Mouse (Mus musculus): ENCODE measurements at regions not wholly inside any gene's neighbourhood (a gene's known extent, or its start where the extent isn't known, plus 50 kb on each side); places are given as distances from the start of the nearest gene placed in this dataset.

DNA sequence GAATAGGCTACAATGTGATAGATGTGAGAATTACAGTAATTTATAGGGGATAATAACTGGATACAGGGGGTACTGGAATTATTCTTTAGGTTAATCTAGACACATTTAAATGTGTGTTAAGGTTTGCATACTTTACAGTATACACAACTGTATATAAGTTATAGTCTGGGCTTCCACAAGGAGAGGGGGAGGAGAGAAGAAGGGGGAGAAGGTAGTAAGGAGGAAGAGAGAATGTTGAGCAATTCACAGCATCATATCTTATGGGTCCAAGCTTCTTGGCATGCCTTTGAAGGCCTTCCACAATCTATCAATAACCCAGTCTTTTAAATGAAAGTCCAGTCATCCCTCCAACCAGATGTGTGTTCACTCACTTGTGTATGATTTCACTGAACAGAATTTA is 153.8 kb upstream of the Klf7 start:
- no peak for TF ChIP-seq CTCF (IDR thresholded peaks at IDR 0.05; ENCODE audit: extremely low read depth, insufficient read depth, low read length)
- TF ChIP-seq POLR2A (IDR thresholded peaks at IDR 0.05; ENCODE audit: extremely low read depth, insufficient read depth, low read length), result no peak
- H3K4me1 ChIP-seq (ENCODE audit: control insufficient read depth, insufficient read depth, low read length), result no peaks in the 10 kb centered on the region
- H3K27ac ChIP-seq (ENCODE audit: insufficient read depth, low read length), result no peak overlapping the region
- no peak overlapping the region for H3K4me3 ChIP-seq (ENCODE audit: insufficient read depth, low read length)

DNA sequence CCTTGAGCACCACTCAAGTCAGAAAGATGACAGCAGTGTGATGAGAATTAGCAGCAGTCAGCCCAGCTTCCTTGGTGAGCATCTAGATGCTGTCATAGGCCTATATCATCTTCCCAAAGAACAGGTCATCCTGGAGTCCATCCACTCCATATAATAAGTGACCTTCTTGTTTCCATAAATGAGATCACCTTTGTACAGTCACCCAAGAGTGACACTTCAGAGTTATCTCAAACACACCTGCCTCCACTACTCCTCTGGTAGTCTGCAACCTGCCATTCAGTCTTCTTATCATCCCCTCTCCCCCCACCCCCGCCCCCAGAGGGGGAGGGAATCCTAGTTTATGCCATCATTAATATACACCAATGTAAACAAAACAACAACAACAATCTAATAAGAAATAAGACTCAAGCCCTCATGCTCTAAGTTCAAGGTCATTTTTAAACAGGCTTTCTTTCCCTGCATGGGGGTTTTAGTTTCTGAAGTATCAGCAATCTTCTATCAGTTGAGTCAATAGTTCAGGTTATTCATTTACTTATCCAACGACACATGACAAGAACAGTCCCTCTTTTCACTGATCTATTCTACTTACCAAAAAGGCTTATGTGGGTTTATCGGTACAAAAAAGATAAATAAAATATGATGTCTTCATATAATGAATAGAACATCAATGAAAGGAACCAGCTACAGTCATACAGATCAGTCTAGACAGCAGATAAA is 153.2 kb upstream of the Klf7 start:
- H3K27ac ChIP-seq (ENCODE audit: insufficient read depth, low read length), result no peak overlapping the region
- no peak overlapping the region for H3K4me3 ChIP-seq (ENCODE audit: insufficient read depth, low read length)
- TF ChIP-seq POLR2A (IDR thresholded peaks at IDR 0.05; ENCODE audit: extremely low read depth, insufficient read depth, low read length) (no peak), CTCF (IDR thresholded peaks at IDR 0.05; ENCODE audit: extremely low read depth, insufficient read depth, low read length) (no peak)
- H3K4me1 ChIP-seq (ENCODE audit: control insufficient read depth, insufficient read depth, low read length), result no peaks in the 10 kb centered on the region

DNA sequence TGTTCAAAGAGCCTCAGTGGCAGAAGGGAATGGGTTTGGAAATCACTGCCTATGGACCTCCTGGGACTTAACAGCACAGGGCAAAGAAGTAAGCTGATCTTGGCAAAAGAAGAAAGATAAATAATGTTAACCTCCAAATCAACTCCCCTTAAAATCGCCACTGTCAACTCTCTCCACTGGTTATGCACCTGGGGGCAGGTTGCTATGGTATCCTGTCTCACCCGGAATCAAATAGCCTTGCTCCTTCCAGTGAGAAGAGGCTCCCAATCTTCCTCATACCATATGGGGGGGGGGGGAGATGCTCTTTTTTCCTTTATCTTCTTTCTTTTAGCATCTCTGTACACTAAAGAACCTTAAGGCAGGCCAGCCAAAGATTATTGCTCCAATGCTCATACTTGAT is 135.2 kb upstream of the Klf7 start:
- H3K4me3 ChIP-seq (ENCODE audit: insufficient read depth, low read length), result no peak overlapping the region
- no peaks in the 10 kb centered on the region; the same call in 1 of the 2 replicates for H3K4me1 ChIP-seq (ENCODE audit: control insufficient read depth, insufficient read depth, low read length)
- TF ChIP-seq CTCF (IDR thresholded peaks at IDR 0.05; ENCODE audit: extremely low read depth, insufficient read depth, low read length) (no peak), POLR2A (IDR thresholded peaks at IDR 0.05; ENCODE audit: extremely low read depth, insufficient read depth, low read length) (no peak)
- no peak overlapping the region for H3K27ac ChIP-seq (ENCODE audit: insufficient read depth, low read length)

DNA sequence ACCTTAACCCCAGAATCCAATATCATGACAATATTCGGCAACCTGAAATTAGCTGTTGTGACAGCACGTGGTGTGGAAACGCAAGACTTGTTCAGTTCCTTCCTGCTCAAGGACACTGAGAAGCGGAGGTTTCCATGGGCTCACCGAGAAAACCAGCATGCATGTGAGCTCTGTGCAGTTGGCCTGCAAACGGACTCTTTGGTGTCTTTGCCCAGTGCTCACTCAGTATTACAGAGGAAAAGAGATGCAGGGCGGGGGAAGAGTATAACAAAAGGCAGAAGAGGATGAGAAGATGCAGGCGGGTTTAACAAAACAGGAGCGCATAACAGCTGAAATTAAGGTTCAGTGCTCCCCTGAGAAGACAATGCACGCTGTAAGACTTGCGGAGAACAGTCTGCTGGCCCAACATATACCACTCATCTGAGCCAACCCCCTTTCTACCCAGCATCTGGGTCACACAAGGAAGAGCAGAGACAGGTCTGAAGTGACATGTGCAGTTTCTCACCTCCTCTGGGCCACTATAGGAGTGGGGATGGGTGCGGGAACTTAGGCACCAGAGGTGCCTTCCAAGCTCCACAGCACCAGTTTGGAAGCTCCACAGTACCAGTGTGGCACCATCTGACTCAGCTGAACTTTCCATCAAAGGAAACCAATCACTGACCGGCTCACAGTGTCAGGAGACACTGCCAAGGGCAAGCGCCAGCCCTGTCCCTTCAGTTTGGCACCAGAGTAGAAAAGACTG is 133.6 kb upstream of the Klf7 start:
- H3K4me1 ChIP-seq (ENCODE audit: control insufficient read depth, insufficient read depth, low read length), result no peaks in the 10 kb centered on the region; the same call in 1 of the 2 replicates
- TF ChIP-seq POLR2A (IDR thresholded peaks at IDR 0.05; ENCODE audit: extremely low read depth, insufficient read depth, low read length), result no peak
- no peak for TF ChIP-seq CTCF (IDR thresholded peaks at IDR 0.05; ENCODE audit: extremely low read depth, insufficient read depth, low read length)
- H3K27ac ChIP-seq (ENCODE audit: insufficient read depth, low read length), result no peak overlapping the region
- no peak overlapping the region for H3K4me3 ChIP-seq (ENCODE audit: insufficient read depth, low read length)

DNA sequence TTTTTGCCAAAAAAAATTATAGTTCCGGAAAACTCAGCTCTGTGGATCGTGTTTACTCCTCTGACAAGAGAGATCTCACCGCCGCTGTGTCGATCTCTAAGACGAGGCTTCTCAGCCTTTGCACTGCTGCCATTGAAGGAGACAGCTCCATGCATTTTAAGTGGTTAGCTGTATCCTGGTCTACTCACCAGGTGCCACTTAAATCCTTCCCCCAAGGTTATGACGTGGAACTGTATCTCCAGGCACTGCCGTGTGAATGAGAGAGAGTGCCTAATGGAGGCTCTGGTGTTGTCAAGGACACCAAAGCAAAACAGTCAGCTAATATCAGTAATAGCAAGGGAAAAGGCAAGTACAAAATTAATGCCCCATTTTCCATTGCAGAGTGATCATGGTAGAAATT is 132.6 kb upstream of the Klf7 start:
- Histone ChIP-seq H3K4me3 (ENCODE audit: insufficient read depth, low read length) (no peak overlapping the region), H3K4me1 (ENCODE audit: control insufficient read depth, insufficient read depth, low read length) (no peaks in the 10 kb centered on the region; the same call in 1 of the 2 replicates), H3K27ac (ENCODE audit: insufficient read depth, low read length) (no peak overlapping the region)
- TF ChIP-seq POLR2A (IDR thresholded peaks at IDR 0.05; ENCODE audit: extremely low read depth, insufficient read depth, low read length) (no peak), CTCF (IDR thresholded peaks at IDR 0.05; ENCODE audit: extremely low read depth, insufficient read depth, low read length) (no peak)

DNA sequence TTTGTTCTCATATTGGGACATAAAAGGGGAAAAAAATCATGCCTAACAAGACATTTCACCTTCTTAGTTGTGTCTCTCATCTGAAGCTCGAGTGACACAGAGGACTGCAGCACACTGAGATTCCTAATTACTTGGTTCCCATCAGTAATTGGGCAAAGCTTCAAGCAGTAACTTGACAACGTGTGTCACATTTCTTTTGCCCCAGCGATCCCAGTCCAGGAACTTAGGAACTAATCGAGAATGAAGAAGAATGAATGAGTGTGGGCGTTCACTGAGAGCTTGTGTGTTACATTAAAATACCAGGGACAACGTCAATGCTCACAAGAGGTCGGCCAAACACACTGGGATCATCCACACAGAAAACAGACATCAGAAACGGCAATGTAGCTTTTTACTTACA is 131.9 kb upstream of the Klf7 start:
- Histone ChIP-seq H3K27ac (ENCODE audit: insufficient read depth, low read length) (no peak overlapping the region), H3K4me3 (ENCODE audit: insufficient read depth, low read length) (no peak overlapping the region), H3K4me1 (ENCODE audit: control insufficient read depth, insufficient read depth, low read length) (no peaks in the 10 kb centered on the region; the same call in 1 of the 2 replicates)
- no peak for TF ChIP-seq CTCF (IDR thresholded peaks at IDR 0.05; ENCODE audit: extremely low read depth, insufficient read depth, low read length)
- no peak for TF ChIP-seq POLR2A (IDR thresholded peaks at IDR 0.05; ENCODE audit: extremely low read depth, insufficient read depth, low read length)

DNA sequence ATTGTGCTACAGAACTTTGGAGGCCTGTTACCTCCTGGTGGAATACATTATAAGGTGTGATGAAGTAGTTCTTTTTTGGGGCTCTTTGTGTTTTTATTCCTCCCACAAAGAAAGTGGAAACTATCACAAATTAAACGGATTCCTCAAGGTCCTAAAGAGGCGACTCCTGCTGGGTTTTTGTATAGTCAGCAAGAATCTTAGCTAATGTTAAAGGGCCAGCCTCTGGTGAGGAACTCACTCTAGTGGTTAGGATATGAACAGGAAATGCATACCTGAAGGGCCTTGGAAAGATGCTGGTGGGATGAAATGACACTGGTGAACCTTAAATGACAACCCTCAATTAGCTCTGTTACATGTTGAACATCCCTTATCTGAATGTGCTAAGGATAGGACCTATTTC is 120.3 kb upstream of the Klf7 start:
- Histone ChIP-seq H3K27ac (ENCODE audit: insufficient read depth, low read length) (no peak overlapping the region), H3K4me3 (ENCODE audit: insufficient read depth, low read length) (no peak overlapping the region), H3K4me1 (ENCODE audit: control insufficient read depth, insufficient read depth, low read length) (no peaks in the 10 kb centered on the region)
- TF ChIP-seq CTCF (IDR thresholded peaks at IDR 0.05; ENCODE audit: extremely low read depth, insufficient read depth, low read length), result no peak
- no peak for TF ChIP-seq POLR2A (IDR thresholded peaks at IDR 0.05; ENCODE audit: extremely low read depth, insufficient read depth, low read length)

DNA sequence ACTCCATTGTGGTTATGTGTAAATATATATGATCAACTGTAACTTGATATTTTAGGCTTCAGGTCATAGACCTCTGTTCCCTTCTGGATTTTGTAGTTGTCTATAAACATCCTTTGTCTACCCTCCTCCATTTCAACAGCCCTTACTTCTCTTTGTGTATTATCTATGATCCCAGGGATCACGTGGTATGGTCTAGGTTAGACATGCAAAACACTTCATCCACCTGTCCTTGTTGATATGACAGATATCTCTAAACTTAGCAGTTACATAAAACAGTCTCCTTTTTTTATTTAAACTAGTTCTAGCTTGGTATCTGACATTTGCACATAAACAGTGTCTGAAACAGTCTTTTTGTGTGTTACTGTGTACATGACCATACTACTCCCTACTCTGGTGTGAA is 107.6 kb upstream of the Klf7 start:
- H3K4me3 ChIP-seq (ENCODE audit: insufficient read depth, low read length), result no peak overlapping the region
- no peak overlapping the region for H3K27ac ChIP-seq (ENCODE audit: insufficient read depth, low read length)
- TF ChIP-seq POLR2A (IDR thresholded peaks at IDR 0.05; ENCODE audit: extremely low read depth, insufficient read depth, low read length), result no peak
- no peak for TF ChIP-seq CTCF (IDR thresholded peaks at IDR 0.05; ENCODE audit: extremely low read depth, insufficient read depth, low read length)
- H3K4me1 ChIP-seq (ENCODE audit: control insufficient read depth, insufficient read depth, low read length), result peaks cover 2% of the 10 kb centered on the region; the same call in 1 of the 2 replicates

DNA sequence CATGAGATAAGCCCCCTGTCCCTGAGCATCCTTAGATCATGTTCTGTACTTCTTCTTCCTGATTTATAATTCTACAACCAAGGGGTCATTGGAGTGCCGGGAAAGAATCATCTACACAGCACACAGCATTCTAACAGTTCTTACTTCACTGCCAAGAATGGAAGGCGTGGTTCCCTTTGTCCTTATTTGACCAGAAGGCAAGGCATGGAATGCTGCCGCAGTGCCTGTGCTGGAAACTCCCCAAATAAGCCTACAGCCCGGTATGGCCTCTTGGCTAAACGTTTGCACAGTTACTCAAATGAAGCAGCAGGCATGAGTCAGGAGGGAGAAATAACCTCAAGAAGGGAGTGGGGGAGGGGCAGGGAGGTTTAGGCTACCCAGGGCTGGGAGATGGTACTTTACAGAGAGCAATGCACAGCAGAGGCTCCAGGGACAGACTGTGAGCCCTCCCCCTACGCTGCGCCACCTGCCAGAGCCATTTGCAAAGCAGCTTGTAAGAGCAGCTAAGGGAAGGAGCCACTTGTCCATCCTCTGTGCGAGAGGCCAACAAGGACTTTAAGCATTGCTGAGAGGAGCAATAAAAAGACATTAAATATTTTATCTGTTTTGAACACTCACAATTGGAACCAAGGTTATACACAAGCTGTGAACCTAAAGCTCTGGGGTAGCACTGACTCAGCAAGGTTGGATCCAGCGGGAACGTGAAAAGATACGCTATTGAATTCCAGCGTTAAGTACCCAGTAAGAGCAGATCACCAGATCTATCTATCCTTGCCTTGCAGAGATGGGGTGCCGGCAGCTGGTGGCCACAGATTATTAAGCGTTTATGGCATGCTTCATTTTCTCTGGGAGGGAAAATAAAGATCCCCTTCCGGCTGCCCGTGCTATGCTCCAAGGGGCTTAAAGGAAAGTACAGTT is 104.2 kb upstream of the Klf7 start:
- no peak overlapping the region for H3K4me3 ChIP-seq (ENCODE audit: insufficient read depth, low read length)

More for the DNA sequence above, 104.2 kb upstream of the Klf7 start:
- Histone ChIP-seq H3K27ac (ENCODE audit: insufficient read depth, low read length) (no peak overlapping the region), H3K4me1 (ENCODE audit: control insufficient read depth, insufficient read depth, low read length) (peaks cover 2% of the 10 kb centered on the region; the same call in 1 of the 2 replicates)
- TF ChIP-seq CTCF (IDR thresholded peaks at IDR 0.05; ENCODE audit: extremely low read depth, insufficient read depth, low read length) (no peak), POLR2A (IDR thresholded peaks at IDR 0.05; ENCODE audit: extremely low read depth, insufficient read depth, low read length) (no peak)
